Mouse (Mus musculus): ENCODE data around the gene Ppm1b.
A peak's percentile ranks its signal among the peaks of the same experiment; 100 is the strongest.
"Not testable (repeated sequence)": the region's sequence is repeated elsewhere in the genome, so short reads cannot be mapped to it uniquely, and the experiment has no call there.

Ppm1b gene

DNA sequence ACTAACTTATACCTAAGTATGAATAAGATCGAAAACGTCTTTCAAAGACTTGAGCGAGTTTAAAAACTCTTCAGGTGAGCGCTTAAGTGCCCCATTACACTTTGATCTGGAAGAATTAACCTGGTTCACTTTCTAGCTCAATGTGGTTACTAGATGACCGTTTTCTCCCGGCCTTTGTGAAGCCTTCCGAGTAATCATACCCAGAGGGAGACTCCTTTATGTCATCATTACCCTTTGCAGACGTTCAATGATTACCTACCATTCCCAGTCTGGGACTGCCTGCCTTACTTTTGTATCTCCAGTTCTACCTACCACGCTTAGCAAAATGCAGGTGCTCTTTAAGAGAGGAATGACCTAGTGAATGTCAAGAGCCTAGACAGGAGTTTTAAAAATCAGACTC lies at the start of gene Ppm1b:
Gene Ppm1b, plus strand, starts transcription at position 301 of the 400 bp plus-strand sequence.
- peak in 1 of 2 experiments; percentile 20 for DNase-seq

DNA sequence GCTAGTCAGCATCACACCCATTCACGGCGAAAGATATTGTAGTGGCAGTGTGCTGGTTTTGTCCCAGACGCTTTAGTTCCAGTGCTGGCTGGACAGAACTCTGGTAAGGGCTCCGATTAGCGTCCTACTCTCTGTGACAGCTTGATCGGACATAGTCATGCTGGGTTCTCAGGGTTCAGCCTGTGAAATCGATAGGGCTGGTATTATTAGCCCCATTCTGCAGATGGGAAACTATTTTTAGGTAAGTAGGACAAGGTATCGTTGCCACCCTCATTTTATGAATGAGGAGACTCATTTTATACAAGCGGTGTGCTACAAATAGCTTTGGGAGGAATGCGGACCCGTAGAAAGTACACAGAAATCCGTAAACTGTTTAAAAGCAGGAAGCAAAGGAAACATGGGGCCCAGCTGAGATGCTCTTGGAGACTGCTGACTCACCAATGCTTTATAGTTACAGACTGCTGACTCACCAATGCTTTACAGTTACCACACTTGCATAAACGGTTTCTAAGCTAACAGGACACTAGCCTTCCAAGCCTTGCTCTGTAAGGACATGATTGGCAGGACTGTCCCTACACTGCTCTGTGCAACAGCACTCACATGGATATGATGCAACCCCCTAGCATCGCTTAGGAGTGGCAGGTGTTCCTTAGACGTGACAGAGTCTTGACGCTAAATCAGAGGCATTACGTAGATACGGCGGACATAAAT lies 34.7 kb upstream of the Ppm1b start:
- DNase-seq = no peak

DNA sequence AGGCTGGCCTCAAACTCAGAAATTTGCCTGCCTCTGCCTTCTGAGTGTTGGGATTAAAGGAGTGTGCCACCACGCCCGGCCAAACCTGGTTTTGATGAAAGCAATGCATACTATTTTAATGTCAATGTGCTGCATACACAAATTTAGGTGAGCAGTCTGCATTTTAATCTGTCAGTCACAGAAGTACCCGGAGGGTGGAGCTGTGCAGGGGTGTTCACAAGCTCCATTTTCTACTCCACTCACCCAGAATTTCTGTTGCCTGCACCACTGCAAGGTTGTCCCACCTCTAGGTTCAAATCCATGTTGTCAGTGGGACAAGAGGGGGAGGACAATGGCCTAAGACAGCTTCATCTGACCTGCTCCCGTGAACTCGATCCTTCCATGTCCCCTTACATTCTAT lies 31.8 kb upstream of the Ppm1b start:
- DNase-seq = no peak

DNA sequence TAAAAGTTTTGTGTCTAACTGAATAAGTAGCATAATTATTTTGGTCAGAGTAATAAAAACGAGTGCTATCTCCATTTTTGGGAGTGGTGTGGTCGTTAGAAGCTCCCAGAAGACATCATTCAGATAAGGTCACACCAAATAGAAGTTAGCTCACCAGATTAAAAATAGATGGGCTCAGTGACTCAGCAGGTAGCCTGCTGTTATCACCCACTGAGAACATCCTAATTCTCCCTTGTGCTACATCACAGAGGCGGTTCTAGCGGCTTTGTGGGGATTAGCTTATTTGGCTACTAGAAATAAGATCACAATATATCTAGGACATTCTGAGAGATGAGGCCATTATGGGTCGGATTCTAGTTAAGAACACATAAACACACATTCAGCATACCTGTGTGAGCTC lies 30.3 kb upstream of the Ppm1b start:
- peak in 1 of 2 experiments; percentile 24 for DNase-seq

DNA sequence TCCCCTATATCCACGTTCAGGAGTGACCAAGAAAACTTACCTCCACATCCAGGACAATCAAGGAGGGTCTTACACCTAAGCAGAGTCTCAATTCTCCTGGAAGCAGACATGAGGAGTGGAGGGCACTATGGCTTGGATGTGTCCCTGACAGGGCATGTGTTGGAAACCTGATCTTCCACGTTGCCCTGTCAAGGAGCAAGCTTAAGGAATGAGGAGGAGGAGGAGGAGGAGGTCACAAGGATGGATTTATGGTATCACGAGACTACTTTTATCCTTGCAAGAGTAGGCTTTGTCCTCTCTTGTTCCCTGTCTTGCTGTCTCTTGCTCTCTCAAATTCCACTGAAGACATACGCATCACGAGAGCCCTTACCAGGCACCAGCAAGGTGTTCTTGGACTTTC lies 29.0 kb upstream of the Ppm1b start:
- no peak for DNase-seq

GRCm38 (mm10) chr17:84932943-84933342 lies 23.6 kb upstream of the Ppm1b start:
- no peak for DNase-seq

- no peak for DNase-seq
Observed at GRCm38 (mm10) chr17:84933968-84934367, 22.6 kb upstream of the Ppm1b start.

DNA sequence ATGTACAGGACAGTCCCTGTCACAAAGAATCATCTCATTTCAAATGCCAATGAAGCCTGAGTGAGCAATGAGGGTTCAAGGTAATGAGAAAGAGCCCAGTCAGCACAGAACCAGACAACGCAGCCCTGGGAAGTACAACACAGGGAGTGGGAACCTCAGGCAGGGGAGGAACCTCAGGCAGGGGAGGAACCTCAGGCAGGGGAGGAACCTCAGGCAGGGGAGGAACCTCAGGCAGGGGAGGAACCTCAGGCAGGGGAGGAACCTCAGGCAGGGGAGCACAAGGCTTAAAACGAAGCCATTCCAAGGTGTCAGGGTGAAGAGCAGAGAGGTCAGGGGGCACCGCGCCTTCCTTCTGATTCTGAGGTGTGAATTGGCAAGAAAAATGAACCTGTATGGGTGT lies 20.9 kb upstream of the Ppm1b start:
- DNase-seq = not testable (repeated sequence)

- DNase-seq = peak in 1 of 2 experiments; percentile 14
Observed at GRCm38 (mm10) chr17:84936301-84936700, 20.2 kb upstream of the Ppm1b start.

- no peak for DNase-seq
Observed at GRCm38 (mm10) chr17:84936809-84937208, 19.7 kb upstream of the Ppm1b start.

DNA sequence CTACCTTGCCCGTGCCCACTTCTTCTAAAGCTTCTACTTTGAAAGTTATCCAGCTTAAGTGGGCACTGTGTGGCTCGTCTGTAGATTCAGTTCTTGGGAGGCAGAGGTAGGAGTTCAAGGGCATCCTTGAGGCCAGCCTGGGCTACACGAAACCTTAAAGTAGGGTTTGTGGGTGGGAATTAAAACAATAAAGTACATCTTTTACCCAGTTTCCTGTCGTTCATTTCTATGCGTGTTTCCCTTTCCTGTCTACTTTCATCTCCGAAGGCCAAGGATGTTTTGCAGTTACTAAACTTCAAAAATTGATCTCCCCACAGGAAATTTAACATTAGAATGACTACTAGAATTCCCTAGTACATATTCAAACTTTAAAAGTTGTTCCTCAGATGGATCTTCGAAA lies 19.3 kb upstream of the Ppm1b start:
- DNase-seq = no peak

- DNase-seq = no peak
Observed at GRCm38 (mm10) chr17:84938215-84938614, 18.3 kb upstream of the Ppm1b start.

DNA sequence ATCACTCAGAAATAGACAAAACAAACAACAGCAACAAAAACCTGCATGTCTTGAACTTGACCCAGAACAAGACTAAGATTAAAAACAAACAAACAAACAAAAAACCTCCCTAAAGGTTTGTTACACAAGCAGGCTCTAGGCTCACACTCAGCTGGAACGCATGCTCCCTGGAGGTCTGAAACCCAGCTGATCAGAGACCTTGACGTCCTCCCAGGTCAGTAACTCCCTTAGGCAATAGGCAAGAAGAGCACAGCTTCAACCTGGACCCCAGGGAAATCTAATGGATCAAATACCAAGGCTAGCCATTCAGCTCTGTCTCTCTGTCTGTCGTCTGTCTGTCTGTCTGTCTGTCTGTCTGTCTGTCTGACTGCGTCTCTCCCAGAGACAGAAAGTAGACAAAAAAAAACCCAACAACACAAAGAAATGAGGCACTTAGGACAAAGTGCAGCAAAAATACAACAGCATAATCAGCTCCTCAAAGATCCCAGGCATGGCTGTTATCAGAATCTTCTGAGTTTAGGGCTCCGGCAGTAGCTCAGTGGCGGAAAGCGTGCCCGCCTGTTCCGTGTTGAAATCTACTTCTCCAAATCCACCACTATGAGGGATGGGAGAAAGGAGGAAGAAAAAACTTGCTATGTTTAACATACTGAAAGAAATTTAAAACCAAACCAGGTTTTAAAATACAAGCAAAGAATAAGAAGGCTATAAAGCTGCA lies 16.4 kb upstream of the Ppm1b start:
- no peak for DNase-seq

GRCm38 (mm10) chr17:84941291-84941868 lies 15.2 kb upstream of the Ppm1b start:
- no peak for DNase-seq

GRCm38 (mm10) chr17:84942358-84943032 lies 14.0 kb upstream of the Ppm1b start:
- no peak for DNase-seq

GRCm38 (mm10) chr17:84943033-84943393 lies 13.5 kb upstream of the Ppm1b start:
- no peak for DNase-seq

DNA sequence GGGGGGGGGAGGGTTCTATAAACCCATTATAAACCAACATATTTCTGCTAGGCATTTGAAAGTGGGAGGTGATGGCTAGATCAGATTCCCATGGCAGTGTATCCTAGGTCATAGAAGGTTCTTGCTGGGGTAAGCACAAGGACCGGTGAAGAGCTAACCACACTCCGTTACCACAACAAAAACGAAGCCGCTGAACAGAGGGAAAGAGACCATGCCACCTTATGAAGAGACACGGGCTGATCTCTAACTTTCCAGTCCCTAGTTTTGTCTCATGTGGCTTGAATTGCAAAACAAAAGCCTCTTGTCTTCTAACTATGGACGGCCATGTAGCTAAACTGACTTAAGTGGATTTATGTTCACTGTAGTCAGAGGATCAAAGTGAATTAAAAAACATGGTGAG lies 12.2 kb upstream of the Ppm1b start:
- no peak for DNase-seq

- no peak for DNase-seq
Observed at GRCm38 (mm10) chr17:84952521-84952920, 4.0 kb upstream of the Ppm1b start.

DNA sequence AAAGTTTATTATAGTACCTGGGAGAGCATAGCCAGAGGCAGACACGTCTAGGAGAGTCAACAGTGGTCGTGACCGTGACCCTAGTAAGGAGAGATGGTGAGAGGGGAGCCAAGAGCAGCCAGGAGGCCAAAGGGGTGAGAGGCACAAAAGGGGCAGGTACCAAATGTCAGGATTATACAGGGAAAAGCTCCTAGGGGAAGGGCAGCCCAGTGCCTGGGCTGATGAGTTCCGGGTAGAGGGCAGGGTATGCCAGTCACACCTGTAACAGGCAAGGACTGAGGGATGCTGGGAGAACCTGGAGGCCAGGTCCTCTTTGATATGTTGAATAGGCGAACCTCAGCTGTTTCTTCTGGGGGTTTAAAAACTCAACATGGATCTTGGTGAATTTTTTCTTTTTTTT lies 2.8 kb upstream of the Ppm1b start:
- no peak for DNase-seq

- no peak for DNase-seq
Observed at GRCm38 (mm10) chr17:84954881-84955280, 1.7 kb upstream of the Ppm1b start.

- peak; percentile 89 to 93 for DNase-seq
Observed at GRCm38 (mm10) chr17:84956931-84957486, 468 bp downstream of the Ppm1b start.

DNA sequence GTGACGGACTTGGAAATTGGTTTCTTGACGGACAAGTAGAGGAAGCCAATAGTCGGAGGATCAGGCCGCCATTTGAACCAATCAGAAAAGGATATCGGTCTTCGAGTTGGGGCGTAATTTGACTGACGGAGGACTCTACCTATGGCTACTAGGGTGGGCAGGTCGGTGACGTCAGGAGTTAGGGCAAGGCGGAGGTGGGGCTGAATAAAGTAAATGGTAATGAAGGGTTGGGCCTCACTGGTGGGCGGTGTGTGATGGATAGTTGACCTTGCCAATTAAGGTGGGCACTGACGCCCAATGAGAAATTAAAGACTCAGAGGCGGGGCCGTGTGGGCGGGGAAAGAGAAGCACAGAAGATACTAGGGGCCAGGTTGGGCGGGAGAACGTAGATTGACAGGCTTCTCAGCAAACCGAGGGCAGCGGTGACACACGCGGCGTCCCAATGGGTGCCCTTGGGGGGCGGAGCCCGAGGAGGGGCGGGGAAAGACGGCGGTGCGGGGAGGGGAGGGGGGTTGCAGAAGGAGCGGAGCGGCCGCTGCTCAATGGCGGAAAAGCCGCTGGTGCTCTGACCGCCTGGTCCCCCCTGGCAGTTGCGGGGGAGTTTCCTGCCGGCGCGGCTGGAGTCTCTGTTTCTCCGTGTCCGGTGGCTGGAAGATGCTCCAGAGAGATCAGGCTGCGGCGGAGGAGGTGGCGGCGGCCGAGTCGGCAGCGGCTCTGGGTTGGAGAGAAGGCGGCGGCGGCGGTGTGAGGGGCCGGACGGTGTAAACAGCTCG lies 1.1 kb downstream of the Ppm1b start:
- DNase-seq = peak; percentile 99 to 100
